Mouse (Mus musculus): ENCODE measurements around the gene Dcps. TPM values are rescaled to one million over a fixed set of nuclear protein-coding genes. Genes with fewer than 3 reads are reported as not detected.

The Dcps gene
- polyA plus RNA-seq, 1 experiment, result not detected

- WGBS, result 92% methylated on average over 10 of the region's 10 CpGs
- TF ChIP-seq CTCF (IDR thresholded peaks at IDR 0.05; ENCODE audit: insufficient read depth, low read depth, low read length) (no peak), POLR2A (IDR thresholded peaks at IDR 0.05; ENCODE audit: insufficient read depth, low read depth, low read length) (no peak)
- peaks cover 8% of the 10 kb centered on the region for H3K4me1 ChIP-seq (ENCODE audit: control insufficient read depth, insufficient read depth, low read length)
Observed at GRCm38 (mm10) chr9:35187351-35187903, 11.6 kb upstream of the Dcps start.

GRCm38 (mm10) chr9:35186430-35186829 is 10.6 kb upstream of the Dcps start:
- WGBS, result 84% methylated on average over 3 of the region's 4 CpGs
- TF ChIP-seq POLR2A (IDR thresholded peaks at IDR 0.05; ENCODE audit: insufficient read depth, low read depth, low read length) (no peak), CTCF (IDR thresholded peaks at IDR 0.05; ENCODE audit: insufficient read depth, low read depth, low read length) (no peak)
- no peak overlapping the region for H3K4me3 ChIP-seq (ENCODE audit: insufficient read depth, low read depth, low read length)
- H3K27ac ChIP-seq (ENCODE audit: insufficient read depth, low read depth, low read length), result no peak overlapping the region
- peaks cover 8% of the 10 kb centered on the region for H3K4me1 ChIP-seq (ENCODE audit: control insufficient read depth, insufficient read depth, low read length)

More at GRCm38 (mm10) chr9:35187351-35187903, 11.6 kb upstream of the Dcps start:
- Histone ChIP-seq H3K27ac (ENCODE audit: insufficient read depth, low read depth, low read length) (no peak overlapping the region), H3K4me3 (ENCODE audit: insufficient read depth, low read depth, low read length) (no peak overlapping the region)

- TF ChIP-seq CTCF (IDR thresholded peaks at IDR 0.05; ENCODE audit: insufficient read depth, low read depth, low read length), result no peak
- no peak for TF ChIP-seq POLR2A (IDR thresholded peaks at IDR 0.05; ENCODE audit: insufficient read depth, low read depth, low read length)
- no peaks in the 10 kb centered on the region for H3K4me1 ChIP-seq (ENCODE audit: control insufficient read depth, insufficient read depth, low read length)
- no peak overlapping the region for H3K4me3 ChIP-seq (ENCODE audit: insufficient read depth, low read depth, low read length)
- no peak overlapping the region for H3K27ac ChIP-seq (ENCODE audit: insufficient read depth, low read depth, low read length)
- WGBS, result 78% methylated on average over 5 of the region's 5 CpGs
Observed at GRCm38 (mm10) chr9:35183359-35183758, 7.5 kb upstream of the Dcps start.

- H3K4me1 ChIP-seq (ENCODE audit: control insufficient read depth, insufficient read depth, low read length), result no peaks in the 10 kb centered on the region
- WGBS, result 78% methylated on average over 2 of the region's 2 CpGs
- TF ChIP-seq CTCF (IDR thresholded peaks at IDR 0.05; ENCODE audit: insufficient read depth, low read depth, low read length), result no peak
- TF ChIP-seq POLR2A (IDR thresholded peaks at IDR 0.05; ENCODE audit: insufficient read depth, low read depth, low read length), result no peak
- no peak overlapping the region for H3K4me3 ChIP-seq (ENCODE audit: insufficient read depth, low read depth, low read length)
- no peak overlapping the region for H3K27ac ChIP-seq (ENCODE audit: insufficient read depth, low read depth, low read length)
Observed at GRCm38 (mm10) chr9:35182832-35183231, 7.0 kb upstream of the Dcps start.

GRCm38 (mm10) chr9:35176124-35176659 is 331 bp upstream of the Dcps start:
- H3K27ac ChIP-seq (ENCODE audit: insufficient read depth, low read depth, low read length), result no peak overlapping the region
- 0 out of 2 replicates have a peak, but pooled peaks cover 2% of the 10 kb centered on the region for H3K4me1 ChIP-seq (ENCODE audit: control insufficient read depth, insufficient read depth, low read length)
- WGBS, result 30% methylated on average over 14 of the region's 14 CpGs
- peak overlapping the region; percentile 55 for H3K4me3 ChIP-seq (ENCODE audit: insufficient read depth, low read depth, low read length)
- TF ChIP-seq POLR2A (IDR thresholded peaks at IDR 0.05; ENCODE audit: insufficient read depth, low read depth, low read length), result no peak
- TF ChIP-seq CTCF (IDR thresholded peaks at IDR 0.05; ENCODE audit: insufficient read depth, low read depth, low read length), result no peak

- TF ChIP-seq POLR2A (IDR thresholded peaks at IDR 0.05; ENCODE audit: insufficient read depth, low read depth, low read length) (no peak), CTCF (IDR thresholded peaks at IDR 0.05; ENCODE audit: insufficient read depth, low read depth, low read length) (no peak)
- Histone ChIP-seq H3K4me3 (ENCODE audit: insufficient read depth, low read depth, low read length) (no peak overlapping the region), H3K4me1 (ENCODE audit: control insufficient read depth, insufficient read depth, low read length) (0 out of 2 replicates have a peak, but pooled peaks cover 2% of the 10 kb centered on the region), H3K27ac (ENCODE audit: insufficient read depth, low read depth, low read length) (no peak overlapping the region)
- 85% methylated on average over 1 of the region's 1 CpGs for WGBS
Observed at GRCm38 (mm10) chr9:35173331-35173730, 2.5 kb downstream of the Dcps start.

- Histone ChIP-seq H3K4me3 (ENCODE audit: insufficient read depth, low read depth, low read length) (no peak overlapping the region), H3K4me1 (ENCODE audit: control insufficient read depth, insufficient read depth, low read length) (0 out of 2 replicates have a peak, but pooled peaks cover under 1% of the 10 kb centered on the region), H3K27ac (ENCODE audit: insufficient read depth, low read depth, low read length) (no peak overlapping the region)
- TF ChIP-seq POLR2A (IDR thresholded peaks at IDR 0.05; ENCODE audit: insufficient read depth, low read depth, low read length) (no peak), CTCF (IDR thresholded peaks at IDR 0.05; ENCODE audit: insufficient read depth, low read depth, low read length) (no peak)
- 92% methylated on average over 7 of the region's 7 CpGs for WGBS
Observed at GRCm38 (mm10) chr9:35170071-35170470, 5.8 kb downstream of the Dcps start.

GRCm38 (mm10) chr9:35166798-35167635 is 8.8 kb downstream of the Dcps start:
- WGBS, result 47% methylated on average over 9 of the region's 9 CpGs

More at GRCm38 (mm10) chr9:35166798-35167635, 8.8 kb downstream of the Dcps start:
- Histone ChIP-seq H3K4me1 (ENCODE audit: control insufficient read depth, insufficient read depth, low read length) (no peaks in the 10 kb centered on the region), H3K4me3 (ENCODE audit: insufficient read depth, low read depth, low read length) (no peak overlapping the region), H3K27ac (ENCODE audit: insufficient read depth, low read depth, low read length) (no peak overlapping the region)
- no peak for TF ChIP-seq CTCF (IDR thresholded peaks at IDR 0.05; ENCODE audit: insufficient read depth, low read depth, low read length)

Data from olfactory bulb, adult 2 months (tissue).